Mouse (Mus musculus) left cerebral cortex, postnatal 36 days (tissue): ENCODE data around the gene Sppl2a. TPM values are rescaled to one million over a fixed set of nuclear protein-coding genes. Genes with fewer than 3 reads are reported as not detected.
"Not testable (repeated sequence)": the region's sequence is repeated elsewhere in the genome, so short reads cannot be mapped to it uniquely, and the experiment has no call there.

ENCODE experiments used
- DNase-seq, 2 experiments: peaks; one replicate each; pipeline ENCODE4 v3.0.0; 2021 to 2022; ENCODE audit warnings: low spot score in 2 of 2, mixed read lengths in 1 of 2
- intact Hi-C: fragments of 180-260 bp; cut with DNase I; formaldehyde crosslinking; loops from one replicate; pipeline ENCODE4 v1.15.1; 2025
- total RNA-seq, 2 experiments: library from RNA; stranded (reverse); gene quantifications; 2 replicates each; pipeline ENCODE4 v1.2.3; 2021

The Sppl2a gene
- 10 to 100 TPM; 23.7 to 29.2 TPM for total RNA-seq

GRCm38 (mm10) chr2:126932897-126933641 is at the start of gene Sppl2a:
TSS of gene Sppl2a (minus strand) at chr2:126933235.
- intact Hi-C loops, result loop anchor here (1.0 to 2.0 kb wide), 2 partner anchors 57 to 64 kb away; partner anchors contain the start of gene Trpm7
- peak; percentile 84 to 88 for DNase-seq

- DNase-seq, result no peak
- intact Hi-C loops, result no loop called here
These were observed 44.4 kb upstream of the Sppl2a start for GRCm38 (mm10) chr2:126977428-126977827.

- no peak for DNase-seq
These were observed 28.7 kb upstream of the Sppl2a start for GRCm38 (mm10) chr2:126961696-126962095.

GRCm38 (mm10) chr2:126955671-126956070 is 22.6 kb upstream of the Sppl2a start:
- intact Hi-C loops, result no loop called here
- DNase-seq, result no peak

More at GRCm38 (mm10) chr2:126961696-126962095, 28.7 kb upstream of the Sppl2a start:
- intact Hi-C loops, result no loop called here

- DNase-seq, result no peak
- intact Hi-C loops, result no loop called here
These were observed 18.1 kb upstream of the Sppl2a start for GRCm38 (mm10) chr2:126951085-126951484.

GRCm38 (mm10) chr2:126950453-126950852 is 17.4 kb upstream of the Sppl2a start:
- intact Hi-C loops, result no loop called here
- no peak for DNase-seq

GRCm38 (mm10) chr2:126949856-126950255 is 16.8 kb upstream of the Sppl2a start:
- intact Hi-C loops, result no loop called here
- DNase-seq, result no peak

- intact Hi-C loops, DNase-seq: not testable (repeated sequence)
These were observed 16.3 kb upstream of the Sppl2a start for GRCm38 (mm10) chr2:126949297-126949696.

- no peak for DNase-seq
- intact Hi-C loops, result no loop called here
These were observed 15.2 kb upstream of the Sppl2a start for GRCm38 (mm10) chr2:126948231-126948630.

GRCm38 (mm10) chr2:126947646-126948045 is 14.6 kb upstream of the Sppl2a start:
- intact Hi-C loops, result no loop called here
- DNase-seq, result no peak

- DNase-seq, result no peak
- intact Hi-C loops, result no loop called here
These were observed 10.2 kb upstream of the Sppl2a start for GRCm38 (mm10) chr2:126943211-126943610.

- DNase-seq, result no peak
- intact Hi-C loops, result no loop called here
These were observed 7.4 kb upstream of the Sppl2a start for GRCm38 (mm10) chr2:126940314-126940866.

- intact Hi-C loops, result no loop called here
- DNase-seq, result no peak
These were observed 5.0 kb upstream of the Sppl2a start for GRCm38 (mm10) chr2:126938069-126938468.

GRCm38 (mm10) chr2:126933921-126934320 is 886 bp upstream of the Sppl2a start:
- intact Hi-C loops, result loop anchor here (2.0 kb wide), 1 partner anchor 63 kb away; no protein-coding TSS in a partner anchor
- DNase-seq, result no peak

GRCm38 (mm10) chr2:126932261-126932896 is 656 bp downstream of the Sppl2a start:
- intact Hi-C loops, result loop anchor here (1.0 to 2.0 kb wide), 2 partner anchors 56 to 64 kb away; partner anchors contain the start of gene Trpm7
- DNase-seq, result peak; percentile 59 to 61

GRCm38 (mm10) chr2:126931784-126932183 is 1.3 kb downstream of the Sppl2a start:
- intact Hi-C loops, result loop anchor here (1.0 to 2.0 kb wide), 2 partner anchors 55 to 65 kb away; partner anchors contain the start of gene Trpm7
- DNase-seq, result no peak

GRCm38 (mm10) chr2:126928681-126929080 is 4.4 kb downstream of the Sppl2a start:
- DNase-seq, result no peak

GRCm38 (mm10) chr2:126920358-126921060 is 12.5 kb downstream of the Sppl2a start:
- no peak for DNase-seq
- intact Hi-C loops, result loop anchor here (10.0 kb wide), 1 partner anchor 176 kb away; no protein-coding TSS in a partner anchor

More at GRCm38 (mm10) chr2:126928681-126929080, 4.4 kb downstream of the Sppl2a start:
- intact Hi-C loops, result loop anchor here (10.0 kb wide), 1 partner anchor 184 kb away; no protein-coding TSS in a partner anchor

- no peak for DNase-seq
- intact Hi-C loops, result no loop called here
These were observed 16.8 kb downstream of the Sppl2a start for GRCm38 (mm10) chr2:126916236-126916635.

GRCm38 (mm10) chr2:126914096-126914495 is 18.9 kb downstream of the Sppl2a start:
- intact Hi-C loops, result no loop called here

More at GRCm38 (mm10) chr2:126914096-126914495, 18.9 kb downstream of the Sppl2a start:
- DNase-seq, result no peak
